Mouse (Mus musculus): ENCODE data around the gene Lbp. TPM values are rescaled to one million over a fixed set of nuclear protein-coding genes. Genes with fewer than 3 reads are reported as not detected.

The Lbp gene
- polyA plus RNA-seq, 1 experiment from 2014 or later: 6.2 TPM

DNA sequence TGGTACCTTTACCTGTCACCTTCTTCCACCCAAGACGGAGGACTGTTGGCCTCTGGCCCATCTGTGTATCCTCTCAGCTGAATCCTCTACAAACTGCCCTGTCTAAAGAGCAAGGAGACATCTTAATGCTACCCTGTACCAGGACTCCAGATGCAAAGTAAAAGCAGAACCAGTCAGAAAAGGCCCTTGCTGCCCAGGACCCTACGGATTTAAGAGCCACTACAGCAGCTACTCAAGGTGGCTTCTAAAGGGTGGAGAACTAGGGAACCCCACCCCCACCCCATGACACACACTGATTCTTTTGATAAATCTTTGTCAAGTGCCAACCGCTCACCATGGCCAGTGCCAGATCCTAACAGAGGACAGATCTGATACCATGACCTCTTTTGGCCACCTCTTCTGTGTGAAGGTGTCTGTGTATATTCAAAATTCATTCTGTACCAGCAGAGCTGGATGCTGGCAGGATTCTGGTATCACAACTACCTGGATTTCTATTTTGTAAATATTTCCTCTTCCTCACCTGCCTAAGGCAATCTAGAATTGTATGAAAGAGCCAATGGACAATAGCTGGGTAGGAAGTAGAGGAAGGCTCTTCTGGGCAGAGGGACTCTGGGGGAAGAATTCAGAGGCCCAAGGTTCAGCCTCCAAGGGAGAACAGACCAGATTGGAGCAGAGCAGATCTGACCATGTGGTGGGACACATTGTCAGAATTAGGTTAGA is 46.7 kb downstream of the Lbp start:
- ATAC-seq: no peak
- H3K36me3 ChIP-seq (ENCODE audit: control insufficient read depth, insufficient read depth, low read length): peaks cover 28% of the 10 kb centered on the region
- 86% methylated on average over 3 of the region's 3 CpGs for WGBS

DNA sequence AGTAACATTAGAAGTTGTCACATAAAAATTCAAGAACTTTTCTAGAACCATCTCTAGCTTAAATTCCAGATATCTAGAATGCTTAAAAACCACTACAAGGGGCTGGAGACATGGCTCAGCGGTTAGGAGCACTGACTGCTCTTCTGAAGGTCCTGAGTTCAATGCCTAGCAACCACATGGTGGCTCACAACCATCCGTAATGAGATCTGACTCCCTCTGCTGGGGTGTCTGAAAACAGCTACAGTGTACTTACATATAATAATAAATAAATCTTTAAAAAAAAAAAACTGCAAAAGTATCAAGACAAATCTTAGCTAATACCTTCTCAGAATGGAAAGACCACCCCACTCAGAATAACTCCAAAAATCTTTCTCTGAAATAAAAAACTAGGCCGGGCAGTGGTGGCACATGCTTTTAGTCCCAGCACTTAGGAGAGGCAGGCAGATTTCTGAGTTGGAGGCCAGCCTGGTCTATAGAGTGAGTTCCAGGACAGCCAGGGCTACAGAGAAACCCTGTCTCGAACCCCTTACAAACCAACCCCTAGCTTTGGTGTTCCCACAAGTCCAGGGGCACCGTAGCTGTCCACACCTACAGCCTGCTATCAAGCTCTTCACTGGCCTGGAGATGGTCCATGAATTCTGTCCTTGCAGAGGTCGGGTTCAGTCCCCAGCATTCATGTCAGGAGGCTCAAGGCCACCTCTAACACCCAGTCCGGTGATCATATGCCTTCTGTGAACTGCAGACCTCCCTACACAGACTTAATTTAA is 48.2 kb downstream of the Lbp start:
- no peaks in the 10 kb centered on the region for H3K27me3 ChIP-seq (replicated peaks; ENCODE audit: control insufficient read depth, insufficient read depth, low read length)
- no peak overlapping the region for H3K4me3 ChIP-seq (ENCODE audit: low read length)
- peaks cover 5% of the 10 kb centered on the region for H3K4me1 ChIP-seq (ENCODE audit: control insufficient read depth, insufficient read depth, low read depth, low read length)
- no peaks in the 10 kb centered on the region for H3K9me3 ChIP-seq (ENCODE audit: control insufficient read depth, low read length)
- ATAC-seq: no peak
- no peak overlapping the region for H3K27ac ChIP-seq (ENCODE audit: low read depth, low read length)
- no peak overlapping the region for H3K4me2 ChIP-seq (ENCODE audit: low read length)
- WGBS: 77% methylated on average over 7 of the region's 7 CpGs
- H3K36me3 ChIP-seq (ENCODE audit: control insufficient read depth, insufficient read depth, low read length): peaks cover 40% of the 10 kb centered on the region
- no peak overlapping the region for H3K9ac ChIP-seq (ENCODE audit: low read depth, low read length)

More for the DNA sequence above, 46.7 kb downstream of the Lbp start:
- H3K4me3 ChIP-seq (ENCODE audit: low read length): no peak overlapping the region
- no peaks in the 10 kb centered on the region for H3K9me3 ChIP-seq (ENCODE audit: control insufficient read depth, low read length)
- H3K4me2 ChIP-seq (ENCODE audit: low read length): no peak overlapping the region
- no peak overlapping the region for H3K9ac ChIP-seq (ENCODE audit: low read depth, low read length)
- H3K4me1 ChIP-seq (ENCODE audit: control insufficient read depth, insufficient read depth, low read depth, low read length): no peaks in the 10 kb centered on the region
- no peak overlapping the region for H3K27ac ChIP-seq (ENCODE audit: low read depth, low read length)
- H3K27me3 ChIP-seq (replicated peaks; ENCODE audit: control insufficient read depth, insufficient read depth, low read length): no peaks in the 10 kb centered on the region

DNA sequence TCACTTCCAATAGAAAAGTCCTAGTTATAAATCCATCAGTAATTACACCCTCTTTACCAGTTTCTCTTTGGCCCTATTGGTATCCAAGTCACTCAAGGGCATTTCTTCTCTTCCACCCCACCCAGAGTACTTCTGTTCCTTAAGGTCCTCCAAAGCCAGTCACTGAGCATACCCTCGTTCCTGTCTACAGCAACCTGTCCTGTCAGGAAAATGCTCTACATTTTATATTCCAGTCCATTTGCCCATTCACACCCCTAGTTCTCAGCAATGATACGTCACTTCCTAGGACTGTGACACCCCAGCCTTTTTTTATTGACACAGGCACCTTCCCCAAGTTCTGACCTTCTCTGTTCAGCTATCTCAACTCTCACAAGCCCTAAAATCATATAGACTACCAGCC is 48.9 kb downstream of the Lbp start:
- no peak for ATAC-seq
- peaks cover 40% of the 10 kb centered on the region for H3K36me3 ChIP-seq (ENCODE audit: control insufficient read depth, insufficient read depth, low read length)

DNA sequence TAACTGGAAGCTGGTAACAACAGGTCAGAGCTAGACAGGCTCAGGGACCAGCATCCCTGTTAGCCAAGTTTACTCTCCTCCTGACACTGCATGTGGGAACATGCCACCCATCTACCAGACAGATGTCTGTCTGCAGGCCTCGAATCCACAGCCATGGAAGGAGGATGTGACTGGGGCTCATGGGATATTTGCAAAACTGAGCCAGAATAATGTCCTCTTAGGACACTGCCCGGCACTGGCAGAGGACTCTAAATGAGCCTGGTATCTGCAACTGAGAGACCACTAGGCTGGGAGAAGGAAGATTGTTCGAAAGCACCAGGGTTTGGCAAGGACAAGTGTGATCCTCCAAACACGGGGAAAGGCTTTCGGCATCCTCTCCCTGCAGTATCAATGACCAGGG is 49.8 kb downstream of the Lbp start:
- H3K9ac ChIP-seq (ENCODE audit: low read depth, low read length): no peak overlapping the region
- H3K4me3 ChIP-seq (ENCODE audit: low read length): no peak overlapping the region
- no peak overlapping the region for H3K27ac ChIP-seq (ENCODE audit: low read depth, low read length)
- H3K27me3 ChIP-seq (replicated peaks; ENCODE audit: control insufficient read depth, insufficient read depth, low read length): no peaks in the 10 kb centered on the region
- no peak overlapping the region for H3K4me2 ChIP-seq (ENCODE audit: low read length)
- WGBS: 90% methylated on average over 5 of the region's 5 CpGs
- H3K36me3 ChIP-seq (ENCODE audit: control insufficient read depth, insufficient read depth, low read length): peaks cover 40% of the 10 kb centered on the region
- ATAC-seq: no peak
- no peaks in the 10 kb centered on the region for H3K9me3 ChIP-seq (ENCODE audit: control insufficient read depth, low read length)
- H3K4me1 ChIP-seq (ENCODE audit: control insufficient read depth, insufficient read depth, low read depth, low read length): peaks cover 17% of the 10 kb centered on the region

More for the DNA sequence above, 48.9 kb downstream of the Lbp start:
- H3K4me1 ChIP-seq (ENCODE audit: control insufficient read depth, insufficient read depth, low read depth, low read length): peaks cover 12% of the 10 kb centered on the region
- no peak overlapping the region for H3K4me2 ChIP-seq (ENCODE audit: low read length)
- H3K9me3 ChIP-seq (ENCODE audit: control insufficient read depth, low read length): no peaks in the 10 kb centered on the region
- no peak overlapping the region for H3K9ac ChIP-seq (ENCODE audit: low read depth, low read length)
- H3K27me3 ChIP-seq (replicated peaks; ENCODE audit: control insufficient read depth, insufficient read depth, low read length): no peaks in the 10 kb centered on the region
- H3K27ac ChIP-seq (ENCODE audit: low read depth, low read length): no peak overlapping the region
- 89% methylated on average over 2 of the region's 2 CpGs for WGBS
- H3K4me3 ChIP-seq (ENCODE audit: low read length): no peak overlapping the region

DNA sequence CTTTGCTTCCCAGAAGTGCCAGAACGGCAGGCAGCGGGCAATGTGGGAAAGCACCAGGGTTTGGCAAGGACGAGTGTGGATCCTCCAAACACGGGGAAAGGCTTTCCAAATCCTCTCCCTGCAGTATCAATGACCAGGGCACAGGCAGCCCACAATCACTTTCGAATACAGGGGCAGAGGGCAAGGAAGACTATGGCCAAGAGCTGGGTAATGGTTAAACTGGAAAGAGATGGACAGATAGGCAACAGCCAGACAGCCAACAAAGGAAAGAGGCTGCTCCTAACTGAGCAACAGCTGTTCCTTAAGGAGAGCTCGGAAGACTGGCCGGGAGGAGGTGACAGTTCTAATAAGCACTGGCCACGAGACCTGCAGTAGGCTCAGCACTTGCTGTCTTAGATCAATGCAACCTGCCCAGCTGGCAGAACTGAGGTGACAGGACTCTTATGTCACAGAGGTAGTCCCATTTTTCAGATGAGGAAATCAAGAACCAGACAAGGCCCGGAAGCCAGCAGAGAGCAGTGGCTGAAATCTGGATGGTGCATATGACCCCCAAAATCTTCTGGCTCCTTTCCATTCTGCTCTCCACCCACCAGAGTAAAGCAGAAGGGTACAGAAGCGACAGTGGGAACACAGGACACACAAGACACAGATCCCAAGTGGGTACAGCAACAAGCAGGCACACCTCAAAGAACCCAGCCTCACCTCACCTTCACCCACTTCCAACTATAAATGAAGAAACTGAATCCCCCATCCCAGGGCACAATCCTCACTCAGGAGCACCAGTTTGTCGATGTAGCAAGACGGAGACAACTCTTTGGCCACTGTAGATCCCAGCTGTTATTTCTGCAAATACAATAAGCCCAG is 53.7 kb downstream of the Lbp start:
- H3K27me3 ChIP-seq (replicated peaks; ENCODE audit: control insufficient read depth, insufficient read depth, low read length): no peaks in the 10 kb centered on the region
- 63% methylated on average over 12 of the region's 12 CpGs for WGBS
- peaks cover 34% of the 10 kb centered on the region for H3K36me3 ChIP-seq (ENCODE audit: control insufficient read depth, insufficient read depth, low read length)
- no peak overlapping the region for H3K27ac ChIP-seq (ENCODE audit: low read depth, low read length)
- no peaks in the 10 kb centered on the region for H3K9me3 ChIP-seq (ENCODE audit: control insufficient read depth, low read length)
- H3K4me1 ChIP-seq (ENCODE audit: control insufficient read depth, insufficient read depth, low read depth, low read length): peaks cover 17% of the 10 kb centered on the region
- no peak for ATAC-seq
- H3K4me2 ChIP-seq (ENCODE audit: low read length): peak overlapping the region; percentile 90
- peak overlapping the region; percentile 77 for H3K4me3 ChIP-seq (ENCODE audit: low read length)
- H3K9ac ChIP-seq (ENCODE audit: low read depth, low read length): peak overlapping the region; percentile 86

DNA sequence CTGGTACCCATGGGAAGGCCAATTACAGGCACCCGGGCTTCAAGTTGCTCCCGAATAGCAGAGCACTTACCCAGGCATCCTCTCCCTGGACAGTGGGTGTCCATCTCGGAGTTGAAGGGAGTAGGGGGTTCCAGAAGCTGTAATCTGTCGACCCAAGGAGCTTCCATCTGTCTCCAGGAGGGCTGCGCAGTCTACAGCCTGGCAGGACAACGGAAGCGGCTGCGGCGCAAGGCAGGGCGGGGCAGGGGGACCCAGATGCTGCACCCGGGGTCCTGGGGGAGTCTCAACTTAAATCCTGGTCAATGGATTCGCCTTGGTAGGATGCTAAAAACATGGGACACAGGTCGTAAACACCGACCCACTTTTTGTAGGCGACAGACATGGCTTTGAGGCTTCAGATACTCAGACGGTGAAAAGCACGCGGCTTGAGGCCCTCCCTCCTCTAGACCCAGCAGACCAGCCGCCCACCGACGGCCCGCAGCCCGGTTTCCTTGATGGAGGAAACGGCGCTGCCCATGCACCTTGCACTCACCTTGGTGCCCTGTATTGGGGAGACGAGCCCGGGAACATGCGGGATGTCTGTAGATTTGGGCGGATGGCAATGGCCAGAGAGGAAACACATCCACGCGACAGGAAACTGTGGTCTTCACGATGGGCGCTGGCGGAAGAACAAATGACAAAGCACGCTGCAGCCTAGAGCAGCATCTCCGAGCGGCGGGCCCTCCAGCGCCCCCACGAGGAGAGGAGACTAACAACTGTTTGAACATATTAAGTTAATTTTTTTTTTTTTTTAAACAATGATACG is 54.8 kb downstream of the Lbp start:
- peak overlapping the region; percentile 86 for H3K9ac ChIP-seq (ENCODE audit: low read depth, low read length)
- H3K27me3 ChIP-seq (replicated peaks; ENCODE audit: control insufficient read depth, insufficient read depth, low read length): no peaks in the 10 kb centered on the region
- under 1% methylated on average over 41 of the region's 41 CpGs for WGBS
- no peaks in the 10 kb centered on the region for H3K9me3 ChIP-seq (ENCODE audit: control insufficient read depth, low read length)
- peaks cover 25% of the 10 kb centered on the region for H3K36me3 ChIP-seq (ENCODE audit: control insufficient read depth, insufficient read depth, low read length)
- ATAC-seq: peak; percentile 92
- peak overlapping the region; percentile 73 for H3K27ac ChIP-seq (ENCODE audit: low read depth, low read length)
- H3K4me3 ChIP-seq (ENCODE audit: low read length): peak overlapping the region; percentile 77
- peaks cover 17% of the 10 kb centered on the region for H3K4me1 ChIP-seq (ENCODE audit: control insufficient read depth, insufficient read depth, low read depth, low read length)
- peak overlapping the region; percentile 90 for H3K4me2 ChIP-seq (ENCODE audit: low read length)

DNA sequence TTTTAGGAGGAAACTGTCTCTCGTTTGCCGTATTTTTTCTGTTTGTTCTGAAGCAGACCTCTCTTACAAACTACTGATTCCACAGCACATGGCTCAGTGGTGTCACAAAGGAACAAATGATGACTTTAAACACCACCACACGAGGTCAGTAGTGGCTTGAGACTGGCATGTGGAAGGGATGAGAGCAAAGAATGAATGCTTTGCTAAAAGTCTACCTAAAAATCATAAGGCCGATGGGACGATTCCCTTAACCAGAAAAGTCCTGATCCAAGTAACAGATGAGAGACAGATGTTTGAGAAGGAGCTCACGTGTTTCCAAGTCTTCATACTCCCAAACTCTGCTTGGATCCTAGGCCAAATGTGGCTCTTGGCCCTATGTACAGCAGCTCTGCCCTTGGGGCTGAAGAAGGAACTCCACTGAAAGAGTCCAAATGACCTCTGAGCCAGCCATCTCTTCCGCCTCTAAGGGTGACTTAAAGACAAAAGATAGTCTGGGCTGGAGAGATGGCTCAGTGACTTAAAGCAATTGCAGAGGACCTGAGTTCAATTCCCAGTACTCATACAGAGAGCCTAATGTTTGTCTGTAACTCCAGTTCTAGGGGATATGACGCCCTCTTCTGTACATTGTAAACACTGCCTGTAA is 55.5 kb downstream of the Lbp start:
- peaks cover 17% of the 10 kb centered on the region for H3K4me1 ChIP-seq (ENCODE audit: control insufficient read depth, insufficient read depth, low read depth, low read length)
- no peak overlapping the region for H3K9ac ChIP-seq (ENCODE audit: low read depth, low read length)
- no peaks in the 10 kb centered on the region for H3K27me3 ChIP-seq (replicated peaks; ENCODE audit: control insufficient read depth, insufficient read depth, low read length)
- peak; percentile 77 for ATAC-seq
- no peaks in the 10 kb centered on the region for H3K9me3 ChIP-seq (ENCODE audit: control insufficient read depth, low read length)
- H3K36me3 ChIP-seq (ENCODE audit: control insufficient read depth, insufficient read depth, low read length): peaks cover 23% of the 10 kb centered on the region
- H3K4me2 ChIP-seq (ENCODE audit: low read length): peak overlapping the region; percentile 40
- peak overlapping the region; percentile 77; the same call in 1 of the 2 replicates for H3K4me3 ChIP-seq (ENCODE audit: low read length)
- WGBS: 39% methylated on average over 8 of the region's 8 CpGs
- peak overlapping the region; percentile 64 for H3K27ac ChIP-seq (ENCODE audit: low read depth, low read length)

DNA sequence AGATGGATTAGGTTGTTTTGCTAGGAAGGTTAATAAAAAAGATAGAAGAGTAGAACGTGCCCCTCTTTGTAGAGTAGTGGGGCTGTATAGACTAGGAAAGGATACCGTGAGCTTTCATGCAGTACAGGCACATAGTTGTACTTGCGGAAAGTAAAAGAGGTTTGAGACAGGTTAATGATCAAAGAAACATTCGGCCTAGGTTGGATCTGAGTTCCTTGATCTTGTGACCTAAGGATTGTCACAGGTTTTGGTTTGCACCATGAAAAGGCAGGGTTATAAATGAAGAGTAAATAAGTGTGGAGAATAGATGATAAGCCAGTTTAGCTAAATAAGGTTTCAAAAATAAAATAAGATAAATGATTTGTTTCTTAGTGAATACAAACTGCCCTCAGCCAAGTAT is 57.9 kb downstream of the Lbp start:
- H3K4me1 ChIP-seq (ENCODE audit: control insufficient read depth, insufficient read depth, low read depth, low read length): peaks cover 16% of the 10 kb centered on the region
- WGBS: 88% methylated on average over 4 of the region's 4 CpGs
- H3K36me3 ChIP-seq (ENCODE audit: control insufficient read depth, insufficient read depth, low read length): peaks cover 3% of the 10 kb centered on the region

More for the DNA sequence above, 57.9 kb downstream of the Lbp start:
- ATAC-seq: no peak
- Histone ChIP-seq H3K27me3 (replicated peaks; ENCODE audit: control insufficient read depth, insufficient read depth, low read length) (no peaks in the 10 kb centered on the region), H3K9me3 (ENCODE audit: control insufficient read depth, low read length) (no peaks in the 10 kb centered on the region), H3K9ac (ENCODE audit: low read depth, low read length) (no peak overlapping the region), H3K4me3 (ENCODE audit: low read length) (no peak overlapping the region), H3K27ac (ENCODE audit: low read depth, low read length) (no peak overlapping the region), H3K4me2 (ENCODE audit: low read length) (no peak overlapping the region)
